Mouse (Mus musculus) limb, embryonic 12.5 days (tissue): ENCODE data around the gene Meis2. TPM values are rescaled to one million over a fixed set of nuclear protein-coding genes. Genes with fewer than 3 reads are reported as not detected.

Experiments used
- ATAC-seq: fragments of 200-750 bp; cut with Nextera tagmentation; 2 replicates; pipeline ENCODE4 v1.8.0; 2017; ENCODE audit warnings: low read depth, moderate TSS enrichment; ENCODE audit not compliant: insufficient number of reproducible peaks, insufficient read depth, low FRiP score, low TSS enrichment
- H3K27ac ChIP-seq: fragments of 300-500 bp; sonication (generic); 2 replicates; pipeline ENCODE4 v1.5.1; 2016; ENCODE audit warnings: mild to moderate bottlenecking, moderate library complexity
- H3K27me3 ChIP-seq: fragments of 300-500 bp; sonication (generic); 2 replicates; pipeline ENCODE4 v1.6.1; 2016; ENCODE audit warnings: mild to moderate bottlenecking, moderate library complexity
- H3K36me3 ChIP-seq: fragments of 300-500 bp; sonication (generic); 2 replicates; pipeline ENCODE4 v1.6.1; 2016; ENCODE audit warnings: mild to moderate bottlenecking, moderate library complexity
- H3K4me1 ChIP-seq: fragments of 300-500 bp; sonication (generic); replicated peaks from 2 replicates; pipeline ENCODE4 v1.6.1; 2016
- H3K4me2 ChIP-seq: fragments of 300-500 bp; sonication (generic); 2 replicates; pipeline ENCODE4 v1.6.1; 2016; ENCODE audit warnings: mild to moderate bottlenecking, moderate library complexity
- H3K4me3 ChIP-seq: fragments of 300-500 bp; sonication (generic); replicated peaks from 2 replicates; pipeline ENCODE4 v1.5.1; 2016; ENCODE audit warnings: mild to moderate bottlenecking
- H3K9ac ChIP-seq: fragments of 300-500 bp; sonication (generic); replicated peaks from 2 replicates; pipeline ENCODE4 v1.6.1; 2016; ENCODE audit warnings: mild to moderate bottlenecking, moderate library complexity
- H3K9me3 ChIP-seq: fragments of 300-500 bp; sonication (generic); 2 replicates; pipeline ENCODE4 v1.6.1; 2016; ENCODE audit warnings: mild to moderate bottlenecking, moderate library complexity
- WGBS: fragments of 180-500 bp; shearing (Covaris S2); methylation state at CpG from one replicate; pipeline ENCODE4 v1.1.7; 2016; 5-methylcytosine and 5-hydroxymethylcytosine counted together
- polyA plus RNA-seq: library from polyadenylated mRNA; unstranded; fragments of >200 nt; fragmentation: Nextera tagmentation; extraction: Ambion mirVana; gene quantifications from 2 replicates; pipeline ENCODE4 v1.2.1, GENCODE M21; 2016

Meis2 gene
- 20.5 and 24.4 TPM in 2 replicates for polyA plus RNA-seq

DNA sequence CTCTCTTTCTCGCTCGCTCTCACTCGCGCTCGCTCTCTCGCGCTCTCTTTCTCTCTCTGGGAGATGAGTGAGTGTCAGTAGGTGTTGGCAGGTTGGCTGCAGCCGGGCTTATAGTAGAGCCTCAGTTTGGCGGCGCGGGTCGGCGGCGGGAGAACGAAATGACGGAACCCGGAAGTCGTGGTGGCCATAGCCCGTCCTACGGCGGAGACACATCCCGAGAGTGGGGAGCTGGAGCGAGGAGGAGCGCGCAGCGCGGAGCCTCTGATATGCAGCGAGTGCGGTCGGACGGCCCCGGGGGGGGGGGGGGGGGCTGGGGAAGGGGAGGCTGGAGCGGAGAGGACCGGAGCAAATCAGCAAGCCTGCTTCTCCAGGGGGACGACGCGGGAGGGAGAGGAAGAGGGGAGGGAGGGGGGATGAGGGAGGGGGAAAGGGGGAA is at the start of gene Meis2:
Gene Meis2, minus strand, starts transcription at position 270 of the 436 bp plus-strand sequence.
- peaks cover 28% of the 10 kb centered on the region for H3K4me1 ChIP-seq

GRCm38 (mm10) chr2:116106194-116106593 is 40.6 kb upstream of the Meis2 start:
- H3K27me3 ChIP-seq, result peaks cover 2% of the 10 kb centered on the region
- no peak overlapping the region for H3K4me3 ChIP-seq
- ATAC-seq, result no peak
- no peaks in the 10 kb centered on the region for H3K4me1 ChIP-seq
- no peak overlapping the region for H3K4me2 ChIP-seq
- H3K27ac ChIP-seq, result no peak overlapping the region
- H3K9ac ChIP-seq, result no peak overlapping the region
- 69% methylated on average over 4 of the region's 4 CpGs for WGBS
- H3K36me3 ChIP-seq, result no peaks in the 10 kb centered on the region
- 0 out of 2 replicates have a peak, but pooled peaks cover under 1% of the 10 kb centered on the region for H3K9me3 ChIP-seq

More for the DNA sequence above, at the start of gene Meis2:
- Histone ChIP-seq H3K27ac (peak within 1 kb of the TSS; percentile 86), H3K9me3 (no peaks in the 10 kb centered on the region), H3K36me3 (no peaks in the 10 kb centered on the region), H3K4me3 (peak within 1 kb of the TSS; percentile 50), H3K9ac (peak within 1 kb of the TSS; percentile 74), H3K4me2 (peak within 1 kb of the TSS; percentile 82), H3K27me3 (peaks cover 71% of the 10 kb centered on the region)
- ATAC-seq, result peak; percentile 30; the same call in 1 of the 2 replicates
- WGBS, result under 1% methylated on average over 35 of the region's 37 CpGs

DNA sequence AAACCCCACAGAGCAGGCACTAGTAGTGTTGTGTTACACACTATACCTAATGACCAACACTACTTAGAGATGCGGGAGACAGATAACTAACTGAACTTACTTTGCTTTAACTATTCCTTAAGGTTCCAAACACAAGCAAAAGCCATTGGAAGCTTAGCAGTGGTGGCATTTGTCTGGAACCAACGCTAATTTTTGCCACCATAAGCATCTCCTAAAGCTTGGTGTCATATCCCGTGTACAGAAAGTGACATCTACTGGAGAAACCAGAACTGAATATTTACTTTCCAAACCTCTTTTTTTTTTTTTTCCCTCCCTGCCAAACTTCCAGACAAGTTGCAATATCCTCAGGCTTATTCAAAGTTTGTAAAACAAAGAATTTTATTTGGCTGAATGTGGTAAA is 39.5 kb upstream of the Meis2 start:
- Histone ChIP-seq H3K9me3 (0 out of 2 replicates have a peak, but pooled peaks cover 3% of the 10 kb centered on the region), H3K4me2 (no peak overlapping the region), H3K4me3 (no peak overlapping the region), H3K27me3 (peaks cover 2% of the 10 kb centered on the region; the same call in 1 of the 2 replicates), H3K9ac (no peak overlapping the region), H3K27ac (no peak overlapping the region), H3K4me1 (no peaks in the 10 kb centered on the region), H3K36me3 (no peaks in the 10 kb centered on the region)
- 68% methylated on average over 3 of the region's 3 CpGs for WGBS
- no peak for ATAC-seq

GRCm38 (mm10) chr2:116103411-116103996 is 37.9 kb upstream of the Meis2 start:
- Histone ChIP-seq H3K36me3 (no peaks in the 10 kb centered on the region), H3K4me1 (no peaks in the 10 kb centered on the region), H3K9ac (no peak overlapping the region), H3K27me3 (peaks cover 2% of the 10 kb centered on the region; the same call in 1 of the 2 replicates), H3K4me3 (no peak overlapping the region), H3K27ac (no peak overlapping the region), H3K4me2 (no peak overlapping the region), H3K9me3 (0 out of 2 replicates have a peak, but pooled peaks cover 3% of the 10 kb centered on the region)
- WGBS, result 52% methylated on average over 5 of the region's 5 CpGs
- no peak for ATAC-seq

GRCm38 (mm10) chr2:116101221-116101620 is 35.6 kb upstream of the Meis2 start:
- H3K4me2 ChIP-seq, result no peak overlapping the region
- H3K36me3 ChIP-seq, result no peaks in the 10 kb centered on the region
- H3K4me1 ChIP-seq, result no peaks in the 10 kb centered on the region
- H3K27me3 ChIP-seq, result 0 out of 2 replicates have a peak, but pooled peaks cover 2% of the 10 kb centered on the region
- no peak for ATAC-seq
- 0 out of 2 replicates have a peak, but pooled peaks cover 3% of the 10 kb centered on the region for H3K9me3 ChIP-seq
- H3K9ac ChIP-seq, result no peak overlapping the region
- H3K4me3 ChIP-seq, result no peak overlapping the region
- no peak overlapping the region for H3K27ac ChIP-seq

DNA sequence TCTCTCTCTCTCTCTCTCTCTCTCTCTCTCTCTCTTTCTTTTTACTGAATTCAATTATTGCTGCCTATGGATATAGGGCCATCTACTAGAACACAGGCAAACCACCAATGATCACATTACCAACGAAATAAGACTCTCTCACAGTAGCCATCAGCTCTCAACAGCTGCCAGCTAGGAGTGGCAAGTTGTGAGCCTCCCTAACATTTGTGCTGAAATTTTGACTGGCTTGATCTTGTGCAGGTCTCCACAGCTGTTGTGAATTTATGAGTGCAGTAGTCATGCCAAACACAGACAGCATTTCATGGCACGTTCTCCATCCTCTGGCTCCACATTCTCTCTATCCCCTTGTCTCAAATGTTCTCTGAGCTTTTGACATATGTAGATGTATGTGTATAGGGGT is 15.3 kb upstream of the Meis2 start:
- ATAC-seq, result no peak
- H3K9ac ChIP-seq, result no peak overlapping the region
- H3K36me3 ChIP-seq, result no peaks in the 10 kb centered on the region
- H3K4me1 ChIP-seq, result peaks cover 2% of the 10 kb centered on the region; the same call in 1 of the 2 replicates
- H3K4me2 ChIP-seq, result no peak overlapping the region
- H3K27ac ChIP-seq, result no peak overlapping the region
- peaks cover 6% of the 10 kb centered on the region; the same call in 1 of the 2 replicates for H3K9me3 ChIP-seq
- peaks cover 22% of the 10 kb centered on the region for H3K27me3 ChIP-seq
- 69% methylated on average over 2 of the region's 2 CpGs for WGBS
- H3K4me3 ChIP-seq, result no peak overlapping the region

GRCm38 (mm10) chr2:116078841-116079240 is 13.2 kb upstream of the Meis2 start:
- Histone ChIP-seq H3K36me3 (no peaks in the 10 kb centered on the region), H3K27ac (no peak overlapping the region), H3K27me3 (peaks cover 43% of the 10 kb centered on the region), H3K4me3 (no peak overlapping the region), H3K9ac (no peak overlapping the region), H3K9me3 (peaks cover 6% of the 10 kb centered on the region; the same call in 1 of the 2 replicates), H3K4me1 (peaks cover 9% of the 10 kb centered on the region), H3K4me2 (no peak overlapping the region)
- WGBS, result 89% methylated on average over 2 of the region's 2 CpGs
- no peak for ATAC-seq

DNA sequence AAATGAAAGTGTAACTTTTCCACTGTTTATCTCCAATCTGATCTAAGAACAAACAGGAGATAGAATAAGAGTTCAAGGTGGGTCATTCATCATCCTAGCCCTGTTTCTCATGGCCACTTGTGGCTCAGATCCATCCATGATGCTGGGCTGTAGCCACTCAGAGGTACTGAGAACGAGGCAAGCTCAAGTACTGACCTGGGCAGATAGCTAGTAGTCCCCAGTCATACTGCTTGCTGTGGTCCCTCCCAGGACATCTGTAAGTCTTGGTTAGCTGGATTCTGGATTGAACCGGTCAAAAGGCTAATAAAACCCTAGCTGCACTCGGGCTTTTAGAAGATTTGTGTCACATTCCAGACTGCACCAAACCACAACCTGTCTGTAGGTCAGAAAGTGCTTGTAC is 12.1 kb upstream of the Meis2 start:
- no peak for ATAC-seq
- 24% methylated on average over 3 of the region's 3 CpGs for WGBS
- Histone ChIP-seq H3K27me3 (peaks cover 52% of the 10 kb centered on the region), H3K27ac (no peak overlapping the region), H3K4me1 (peaks cover 9% of the 10 kb centered on the region), H3K4me3 (no peak overlapping the region), H3K9me3 (peaks cover 6% of the 10 kb centered on the region; the same call in 1 of the 2 replicates), H3K4me2 (no peak overlapping the region), H3K9ac (no peak overlapping the region), H3K36me3 (no peaks in the 10 kb centered on the region)

DNA sequence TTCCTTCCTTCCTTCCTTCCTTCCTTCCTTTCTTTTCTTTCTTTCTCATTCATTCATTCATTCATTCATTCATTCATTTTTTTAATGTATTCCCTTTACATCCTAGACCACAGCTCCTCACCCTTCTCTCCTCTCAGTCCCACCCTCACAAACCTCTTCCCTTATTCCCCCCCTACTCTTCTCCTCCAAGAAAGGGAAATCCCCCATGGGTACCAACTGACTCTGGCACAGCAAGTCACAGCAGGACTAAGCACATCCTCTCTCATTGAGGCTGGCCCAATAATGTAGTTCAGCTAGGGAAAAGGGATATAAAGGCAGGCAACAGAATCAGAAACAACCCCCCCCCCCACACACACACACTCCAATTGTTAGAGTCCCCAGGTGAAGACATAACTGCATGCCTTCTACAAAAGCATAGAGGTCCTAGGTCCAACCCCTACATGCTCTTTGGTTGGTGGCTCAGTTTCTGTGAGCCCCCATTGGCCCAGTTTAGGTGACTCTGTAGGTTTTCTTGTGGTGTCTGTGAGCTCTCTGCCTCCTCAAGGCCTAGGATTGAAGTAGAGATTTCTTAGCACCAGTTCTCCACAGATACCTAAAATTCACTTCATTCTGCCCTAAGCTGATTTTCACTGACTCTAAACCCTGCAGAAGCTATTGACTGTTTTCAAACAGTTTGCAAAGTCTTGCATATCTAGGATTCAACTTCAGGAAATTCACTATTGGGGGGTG is 11.3 kb upstream of the Meis2 start:
- no peak for ATAC-seq
- Histone ChIP-seq H3K27ac (no peak overlapping the region), H3K4me1 (peaks cover 9% of the 10 kb centered on the region), H3K4me2 (no peak overlapping the region), H3K36me3 (no peaks in the 10 kb centered on the region), H3K4me3 (no peak overlapping the region), H3K9ac (no peak overlapping the region), H3K9me3 (peaks cover 6% of the 10 kb centered on the region; the same call in 1 of the 2 replicates), H3K27me3 (peaks cover 60% of the 10 kb centered on the region)

DNA sequence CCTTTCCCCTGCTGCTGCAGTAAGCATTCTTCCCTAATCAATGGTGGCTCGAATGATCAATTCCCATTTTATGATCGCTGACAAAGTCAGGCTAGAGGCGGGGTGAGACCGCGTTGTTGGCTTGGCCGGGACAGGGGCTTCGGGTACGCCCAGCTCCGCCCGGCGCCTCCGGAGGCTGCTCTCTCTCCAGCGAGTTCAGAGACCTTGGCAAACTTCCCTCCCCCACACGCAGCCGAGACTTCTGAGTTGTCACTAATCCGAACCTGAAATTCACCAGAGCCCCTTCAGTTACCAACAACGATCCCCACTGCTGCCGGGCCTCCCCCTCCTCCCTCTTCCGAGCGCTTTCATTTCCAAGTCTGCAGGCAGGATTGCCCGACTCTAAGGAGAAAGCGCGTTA is 10.3 kb upstream of the Meis2 start:
- WGBS, result under 1% methylated on average over 23 of the region's 23 CpGs
- Histone ChIP-seq H3K4me2 (peak overlapping the region; percentile 64), H3K9ac (peak overlapping the region; percentile 37; the same call in 1 of the 2 replicates), H3K9me3 (no peaks in the 10 kb centered on the region), H3K4me1 (peaks cover 9% of the 10 kb centered on the region), H3K4me3 (peak overlapping the region; percentile 41), H3K36me3 (no peaks in the 10 kb centered on the region), H3K27ac (no peak overlapping the region), H3K27me3 (peaks cover 68% of the 10 kb centered on the region)
- ATAC-seq, result peak; percentile 57; the same call in 1 of the 2 replicates

DNA sequence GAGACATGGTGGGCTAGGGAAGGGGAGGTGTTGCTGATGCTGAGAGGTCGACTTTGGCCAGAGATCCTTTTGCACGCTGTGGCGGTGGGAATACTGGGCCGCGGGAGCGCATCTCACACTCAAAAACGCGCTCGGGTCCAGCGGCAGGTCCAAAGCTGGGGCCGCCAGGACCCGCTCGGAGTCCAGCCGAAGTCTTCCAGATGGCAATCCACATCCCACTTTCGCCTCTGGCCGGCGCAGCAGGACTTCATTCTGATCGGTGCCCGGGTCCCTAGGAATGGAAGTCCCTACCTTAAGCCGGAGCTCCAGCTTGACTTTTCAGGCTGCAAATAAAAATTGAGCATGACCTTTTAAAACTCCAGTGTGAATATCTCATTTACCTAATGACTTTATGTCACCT is 9.8 kb upstream of the Meis2 start:
- H3K36me3 ChIP-seq, result no peaks in the 10 kb centered on the region
- no peak overlapping the region for H3K27ac ChIP-seq
- peaks cover 9% of the 10 kb centered on the region for H3K4me1 ChIP-seq
- H3K27me3 ChIP-seq, result peaks cover 72% of the 10 kb centered on the region
- H3K4me2 ChIP-seq, result peak overlapping the region; percentile 64
- no peak overlapping the region for H3K9ac ChIP-seq
- 0% methylated on average over 20 of the region's 20 CpGs for WGBS
- H3K9me3 ChIP-seq, result no peaks in the 10 kb centered on the region
- no peak for ATAC-seq
- peak overlapping the region; percentile 41 for H3K4me3 ChIP-seq
